Mouse (Mus musculus) right cerebral cortex, adult 18-20 months (tissue): ENCODE measurements around the gene Usp37.
A peak's percentile ranks its signal among the peaks of the same experiment; 100 is the strongest.
"Not testable (repeated sequence)": the region's sequence is repeated elsewhere in the genome, so short reads cannot be mapped to it uniquely, and the experiment has no call there.

Experiments
- DNase-seq: peaks from one replicate; pipeline ENCODE4 v3.0.0; 2022; ENCODE audit warnings: mixed read lengths

Gene Usp37

GRCm38 (mm10) chr1:74396456-74397222 lies 147.4 kb downstream of the Usp37 start:
- DNase-seq = not testable (repeated sequence)

- no peak for DNase-seq
Measured at GRCm38 (mm10) chr1:74395290-74395689, 148.8 kb downstream of the Usp37 start.

- no peak for DNase-seq
Measured at GRCm38 (mm10) chr1:74394858-74395257, 149.2 kb downstream of the Usp37 start.

GRCm38 (mm10) chr1:74394311-74394710 lies 149.8 kb downstream of the Usp37 start:
- DNase-seq = no peak

GRCm38 (mm10) chr1:74393697-74394096 lies 150.4 kb downstream of the Usp37 start:
- DNase-seq = no peak

- no peak for DNase-seq
Measured at GRCm38 (mm10) chr1:74393010-74393409, 151.1 kb downstream of the Usp37 start.

GRCm38 (mm10) chr1:74392446-74392994 lies 151.6 kb downstream of the Usp37 start:
- no peak for DNase-seq

GRCm38 (mm10) chr1:74391844-74392441 lies 152.1 kb downstream of the Usp37 start:
- peak; percentile 41 for DNase-seq

- peak; percentile 95 for DNase-seq
Measured at GRCm38 (mm10) chr1:74390924-74391748, 152.9 kb downstream of the Usp37 start, which contains the start of gene Ctdsp1. Gene Ctdsp1, plus strand, starts transcription at chr1:74391509.

GRCm38 (mm10) chr1:74390287-74390906 lies 153.7 kb downstream of the Usp37 start:
- DNase-seq = no peak

- no peak for DNase-seq
Measured at GRCm38 (mm10) chr1:74389831-74390286, 154.2 kb downstream of the Usp37 start.

GRCm38 (mm10) chr1:74388398-74388920 lies 155.6 kb downstream of the Usp37 start:
- DNase-seq = no peak

- DNase-seq = no peak
Measured at GRCm38 (mm10) chr1:74387386-74387988, 156.6 kb downstream of the Usp37 start.

- peak; percentile 93 for DNase-seq
Measured at GRCm38 (mm10) chr1:74386714-74387385, 157.2 kb downstream of the Usp37 start.

- no peak for DNase-seq
Measured at GRCm38 (mm10) chr1:74386363-74386713, 157.7 kb downstream of the Usp37 start.

GRCm38 (mm10) chr1:74385531-74385930 lies 158.6 kb downstream of the Usp37 start:
- DNase-seq = no peak
